Mouse (Mus musculus) limb, embryonic 14.5 days (tissue): Measurements from ENCODE around the gene Lama4. TPM values are rescaled to one million over a fixed set of nuclear protein-coding genes. Genes with fewer than 3 reads are reported as not detected.

Experiments
- ATAC-seq: fragments of 200-750 bp; cut with Nextera tagmentation; 2 replicates; pipeline ENCODE4 v1.8.0; 2017; ENCODE audit warnings: low read depth, moderate number of reproducible peaks, moderate TSS enrichment; ENCODE audit not compliant: low FRiP score
- DNase-seq: peaks from one replicate; pipeline ENCODE4 v3.0.0-alpha.2; 2015; ENCODE audit warnings: low spot score
- H3K27ac ChIP-seq: fragments of 300-500 bp; sonication (generic); replicated peaks from 2 replicates; pipeline ENCODE4 v1.5.1; 2014; ENCODE audit warnings: low read depth, mild to moderate bottlenecking, low read length, moderate library complexity, mixed read lengths
- H3K27me3 ChIP-seq: fragments of 300-500 bp; sonication (generic); 2 replicates; pipeline ENCODE4 v1.6.1; 2014; ENCODE audit warnings: low read length, mixed read lengths; ENCODE audit not compliant: control insufficient read depth, insufficient read depth
- H3K36me3 ChIP-seq: fragments of 300-500 bp; sonication (generic); 2 replicates; pipeline ENCODE4 v1.6.1; 2014; ENCODE audit warnings: mild to moderate bottlenecking, low read length, moderate library complexity, mixed read lengths; ENCODE audit not compliant: control insufficient read depth, insufficient read depth
- H3K4me1 ChIP-seq: fragments of 300-500 bp; sonication (generic); 2 replicates; pipeline ENCODE4 v1.6.1; 2014; ENCODE audit warnings: antibody characterized with exemption, low read length, mixed read lengths; ENCODE audit not compliant: control insufficient read depth, insufficient read depth
- H3K4me2 ChIP-seq: fragments of 300-500 bp; sonication (generic); replicated peaks from 2 replicates; pipeline ENCODE4 v1.6.1; 2014; ENCODE audit warnings: low read depth, mild to moderate bottlenecking, low read length, moderate library complexity; ENCODE audit not compliant: severe bottlenecking
- H3K4me3 ChIP-seq: fragments of 300-500 bp; sonication (generic); replicated peaks from 2 replicates; pipeline ENCODE4 v1.5.1; 2014; ENCODE audit warnings: low read length
- H3K9ac ChIP-seq: fragments of 300-500 bp; sonication (generic); 2 replicates; pipeline ENCODE4 v1.6.1; 2014; ENCODE audit warnings: mild to moderate bottlenecking, low read depth, low read length, moderate library complexity; ENCODE audit not compliant: severe bottlenecking
- H3K9me3 ChIP-seq: fragments of 300-500 bp; sonication (generic); 2 replicates; pipeline ENCODE4 v1.6.1; 2016; ENCODE audit warnings: low read length; ENCODE audit not compliant: control insufficient read depth
- POLR2A ChIP-seq: fragments of 200-500 bp; IDR thresholded peaks from 2 replicates; pipeline ENCODE4 v1.8.0; 2012; ENCODE audit warnings: inconsistent platforms, mild to moderate bottlenecking, moderate library complexity, borderline replicate concordance; ENCODE audit not compliant: insufficient read depth, insufficient read length; ENCODE audit errors: extremely low read depth
- WGBS: fragments of 180-500 bp; shearing (Covaris S2); extraction: QIAGEN DNeasy Blood & Tissue Kit; methylation state at CpG from one replicate; pipeline ENCODE4 v1.1.7; 2014; 5-methylcytosine and 5-hydroxymethylcytosine counted together
- polyA plus RNA-seq, 2 experiments: library from polyadenylated mRNA; depleted of rRNA in 1 of 2; stranded (reverse) in 1 of 2; unstranded in 1 of 2; fragments of >200 nt; fragmentation: Nextera tagmentation in 1 of 2; extraction: Ambion mirVana in 1 of 2; gene quantifications; 2 replicates each; pipeline versions ENCODE4 v1.2.1 to v1.2.3; 2012 to 2014

Lama4 gene
- polyA plus RNA-seq, 2 experiments, result 72.9 to 88.7 TPM

DNA sequence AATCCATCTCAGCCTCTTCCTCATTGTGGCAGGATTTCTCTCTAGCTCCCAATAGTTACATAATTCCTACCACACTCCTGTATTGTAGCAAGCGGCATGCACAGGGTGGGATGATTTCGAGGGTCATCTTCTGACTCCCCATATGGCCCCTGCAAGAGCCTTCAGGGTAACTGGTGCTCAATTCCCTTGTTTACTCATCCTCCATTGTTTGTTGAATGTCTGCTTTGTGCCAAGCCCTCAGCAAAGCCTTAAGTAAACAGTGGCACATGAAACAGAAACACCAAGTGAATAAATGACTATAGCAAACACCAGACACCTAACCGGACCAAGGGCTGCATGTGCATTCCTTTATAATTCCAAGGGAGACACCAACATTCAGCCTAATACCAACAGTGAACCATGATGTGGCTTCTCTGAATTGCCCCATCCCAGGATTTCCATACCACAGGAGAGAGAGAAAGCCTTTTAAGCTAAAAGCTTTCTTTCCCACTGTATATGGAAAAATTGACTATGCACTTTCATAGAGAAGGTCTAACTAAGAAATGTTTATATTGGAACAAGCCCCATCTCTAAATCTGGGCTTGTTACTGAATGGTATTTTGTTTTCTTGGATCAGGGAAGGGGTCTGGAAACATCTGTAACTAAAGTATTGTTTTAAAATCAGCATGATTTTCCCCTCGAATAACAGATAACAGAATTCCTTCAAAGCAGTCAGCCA is 19.2 kb downstream of the Lama4 start:
- no peak overlapping the region for H3K9ac ChIP-seq
- no peak overlapping the region for H3K4me2 ChIP-seq
- H3K4me3 ChIP-seq, result no peak overlapping the region
- no peak for TF ChIP-seq POLR2A
- H3K27ac ChIP-seq, result peak overlapping the region; percentile 56
- WGBS, result 57% methylated on average over 4 of the region's 4 CpGs
- H3K36me3 ChIP-seq, result no peaks in the 10 kb centered on the region
- DNase-seq, result peak; percentile 79
- H3K27me3 ChIP-seq, result no peaks in the 10 kb centered on the region
- H3K9me3 ChIP-seq, result no peaks in the 10 kb centered on the region
- H3K4me1 ChIP-seq, result peaks cover 24% of the 10 kb centered on the region
- ATAC-seq, result no peak

DNA sequence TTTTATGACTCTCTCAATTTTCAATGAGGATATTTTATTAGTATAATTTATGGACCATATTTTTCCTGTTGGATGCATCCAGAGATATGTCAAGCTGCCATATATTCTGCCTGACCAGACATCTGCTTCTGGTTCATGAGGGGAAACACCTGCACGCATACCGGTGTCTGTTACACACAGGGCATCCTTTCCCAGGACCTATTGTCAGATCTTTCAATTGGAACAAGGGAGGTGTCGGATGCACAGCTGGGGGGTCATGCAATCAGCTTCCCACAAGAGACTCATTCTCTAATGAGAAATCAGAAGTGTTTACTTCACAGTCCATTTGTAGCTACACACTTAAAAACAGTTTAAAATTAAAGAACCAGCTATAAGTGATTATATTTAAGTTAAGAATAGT is 20.7 kb downstream of the Lama4 start:
- DNase-seq, result no peak
- no peaks in the 10 kb centered on the region for H3K9me3 ChIP-seq
- WGBS, result 58% methylated on average over 3 of the region's 3 CpGs
- H3K36me3 ChIP-seq, result no peaks in the 10 kb centered on the region; the same call in 1 of the 2 replicates
- H3K27ac ChIP-seq, result no peak overlapping the region
- H3K4me2 ChIP-seq, result no peak overlapping the region
- no peaks in the 10 kb centered on the region for H3K27me3 ChIP-seq
- peaks cover 18% of the 10 kb centered on the region for H3K4me1 ChIP-seq
- no peak overlapping the region for H3K9ac ChIP-seq
- ATAC-seq, result peak; percentile 73
- TF ChIP-seq POLR2A, result no peak
- no peak overlapping the region for H3K4me3 ChIP-seq

DNA sequence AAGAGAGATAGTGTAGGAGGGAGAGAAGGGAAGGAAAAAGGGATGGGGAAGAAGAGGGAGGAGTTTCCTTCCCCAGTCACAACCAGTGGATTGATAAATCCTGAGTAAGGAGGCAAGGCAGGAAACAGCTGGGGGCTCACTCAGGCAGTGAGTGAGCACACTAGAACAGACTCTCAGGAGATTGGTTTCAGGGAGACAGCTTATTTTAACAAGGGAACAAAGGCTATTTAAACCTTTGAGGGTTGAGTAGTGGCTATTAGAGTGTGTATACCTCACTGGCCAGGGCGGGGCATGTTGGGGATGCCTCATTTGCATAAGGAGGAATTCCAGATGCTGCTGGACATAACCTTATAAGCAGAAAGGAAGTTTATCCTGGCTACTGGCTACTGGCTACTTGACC is 27.5 kb downstream of the Lama4 start:
- Histone ChIP-seq H3K9ac (no peak overlapping the region), H3K4me3 (no peak overlapping the region), H3K27me3 (no peaks in the 10 kb centered on the region), H3K27ac (no peak overlapping the region), H3K9me3 (no peaks in the 10 kb centered on the region), H3K36me3 (peaks cover 2% of the 10 kb centered on the region; the same call in 1 of the 2 replicates), H3K4me1 (0 out of 2 replicates have a peak, but pooled peaks cover 6% of the 10 kb centered on the region), H3K4me2 (no peak overlapping the region)
- ATAC-seq, result no peak
- 90% methylated on average over 1 of the region's 1 CpGs for WGBS
- no peak for DNase-seq
- no peak for TF ChIP-seq POLR2A

DNA sequence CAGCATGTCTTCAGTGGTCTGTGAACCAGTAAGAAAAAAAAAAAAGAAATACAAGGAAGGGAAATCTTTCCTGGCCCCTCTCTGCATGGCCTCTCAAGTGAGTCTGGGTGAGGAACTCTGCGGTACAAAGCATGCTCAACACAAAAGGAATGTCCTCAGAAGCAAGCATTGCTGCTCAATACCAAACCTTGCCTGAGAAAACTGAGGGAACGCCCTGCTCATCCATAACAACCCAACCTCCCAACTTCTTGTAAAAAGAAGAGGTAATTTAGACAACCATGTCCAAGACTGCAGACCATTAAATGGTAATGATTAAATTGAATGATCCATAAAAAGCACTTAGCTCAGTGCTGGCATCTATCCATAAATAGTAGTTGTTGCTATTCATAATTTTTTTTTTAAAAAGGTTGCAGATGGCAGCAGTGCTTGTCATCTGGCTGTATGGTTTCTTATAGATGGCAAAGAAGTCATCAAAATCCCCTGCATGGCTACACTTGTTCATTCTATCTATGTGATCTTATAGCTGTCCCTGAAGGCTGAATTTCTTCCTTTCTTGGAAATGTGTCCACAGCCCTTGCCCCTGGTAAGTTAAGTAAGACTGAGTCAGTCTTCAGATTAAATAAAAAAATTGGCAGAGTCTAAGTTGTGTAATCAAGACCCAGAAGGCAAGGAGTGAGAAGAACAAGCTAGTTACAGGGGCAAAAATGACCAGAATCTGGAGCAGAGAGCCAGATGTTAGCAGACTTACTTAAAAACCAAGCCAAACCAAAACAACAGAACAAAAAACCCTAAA is 28.5 kb downstream of the Lama4 start:
- peaks cover 2% of the 10 kb centered on the region; the same call in 1 of the 2 replicates for H3K36me3 ChIP-seq
- H3K4me1 ChIP-seq, result 0 out of 2 replicates have a peak, but pooled peaks cover 6% of the 10 kb centered on the region
- no peak overlapping the region for H3K9ac ChIP-seq
- no peaks in the 10 kb centered on the region for H3K9me3 ChIP-seq
- ATAC-seq (no peak), DNase-seq (no peak)
- 70% methylated on average over 2 of the region's 2 CpGs for WGBS
- H3K4me2 ChIP-seq, result no peak overlapping the region
- H3K27ac ChIP-seq, result no peak overlapping the region
- no peak for TF ChIP-seq POLR2A
- no peaks in the 10 kb centered on the region for H3K27me3 ChIP-seq
- no peak overlapping the region for H3K4me3 ChIP-seq

DNA sequence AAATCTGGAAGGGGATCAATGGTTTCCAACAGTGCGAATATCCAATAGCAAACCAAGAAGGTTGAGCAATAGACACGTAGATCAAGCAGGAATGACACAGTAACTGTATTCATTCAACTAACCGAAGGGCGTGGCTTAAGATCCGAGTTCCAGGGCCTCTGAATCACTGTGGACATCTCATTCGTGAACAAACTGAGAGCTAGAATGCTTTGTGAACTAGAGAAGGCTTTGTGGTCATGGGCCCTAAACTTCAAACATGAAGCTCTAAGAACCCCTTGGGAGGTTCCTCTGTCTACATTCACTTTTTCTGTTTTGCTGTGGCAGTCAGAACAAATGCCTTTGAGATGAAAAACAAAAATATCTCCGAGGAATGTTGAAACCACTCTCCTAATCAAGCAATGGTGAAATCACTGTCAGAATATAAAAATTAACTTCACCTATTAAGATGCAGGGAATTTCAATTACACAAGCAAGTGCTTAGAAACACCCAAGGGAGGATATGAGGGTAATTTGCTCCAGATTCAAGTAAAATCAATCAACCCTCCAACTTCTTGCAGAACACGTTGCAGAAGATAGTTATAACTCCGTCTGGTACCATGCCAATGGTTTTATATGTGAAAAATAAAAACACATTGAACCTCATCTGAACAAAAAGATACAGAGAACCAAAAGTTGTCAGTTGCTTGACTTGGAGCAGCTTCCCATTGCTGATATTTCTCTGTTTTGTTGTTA is 29.6 kb downstream of the Lama4 start:
- WGBS, result 73% methylated on average over 9 of the region's 9 CpGs
- no peaks in the 10 kb centered on the region for H3K27me3 ChIP-seq
- no peak overlapping the region for H3K4me3 ChIP-seq
- no peak overlapping the region for H3K4me2 ChIP-seq
- peaks cover 2% of the 10 kb centered on the region; the same call in 1 of the 2 replicates for H3K36me3 ChIP-seq
- H3K27ac ChIP-seq, result no peak overlapping the region
- ATAC-seq (no peak), DNase-seq (no peak)
- H3K9me3 ChIP-seq, result no peaks in the 10 kb centered on the region
- H3K4me1 ChIP-seq, result 0 out of 2 replicates have a peak, but pooled peaks cover 6% of the 10 kb centered on the region
- no peak overlapping the region for H3K9ac ChIP-seq
- no peak for TF ChIP-seq POLR2A
